Mouse (Mus musculus) heart, postnatal 0 days (tissue): ENCODE results near the gene Gadd45a.

ENCODE experiments used
- CTCF ChIP-seq: IDR thresholded peaks from 2 replicates; pipeline ENCODE4 v1.5.1; 2016; ENCODE audit warnings: antibody characterized with exemption, control low read depth, low read depth
- EP300 ChIP-seq: IDR thresholded peaks from 2 replicates; pipeline ENCODE4 v1.6.1; 2016; ENCODE audit warnings: antibody characterized with exemption, low read depth

- TF ChIP-seq CTCF (no peak), EP300 (no peak)
Observed at GRCm38 (mm10) chr6:66986063-66986462, 51.2 kb downstream of the Gadd45a start.
